Mouse (Mus musculus) WW6 (cell line): ENCODE measurements around the gene Gm382.

Experiments used
- DNase-seq: peaks from one replicate; pipeline ENCODE4 v3.0.0-alpha.2; 2013; ENCODE audit warnings: low read depth, low spot score

Gm382 gene

DNA sequence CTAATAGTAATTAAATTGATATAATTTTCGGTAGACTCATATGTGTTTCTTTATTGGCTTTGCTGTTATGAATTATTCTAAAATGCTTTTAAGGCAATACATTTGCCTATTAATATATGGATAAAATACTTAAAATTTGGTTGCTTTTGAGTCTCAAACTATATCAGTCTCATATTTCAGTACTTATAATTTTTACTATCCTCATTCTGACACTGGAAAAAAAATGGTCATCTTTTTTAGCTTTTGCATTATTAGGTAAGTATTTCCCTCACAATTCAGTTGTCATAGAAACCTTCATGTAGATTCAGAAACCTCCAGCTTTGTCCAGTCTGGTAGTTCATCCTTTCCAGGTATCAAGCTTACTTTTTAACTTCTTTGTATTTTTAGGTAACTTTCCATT, at the start of gene Gm382:
Gene Gm382 (plus strand): TSS at position 301 of the 400 bp plus-strand sequence.
- no peak for DNase-seq

DNA sequence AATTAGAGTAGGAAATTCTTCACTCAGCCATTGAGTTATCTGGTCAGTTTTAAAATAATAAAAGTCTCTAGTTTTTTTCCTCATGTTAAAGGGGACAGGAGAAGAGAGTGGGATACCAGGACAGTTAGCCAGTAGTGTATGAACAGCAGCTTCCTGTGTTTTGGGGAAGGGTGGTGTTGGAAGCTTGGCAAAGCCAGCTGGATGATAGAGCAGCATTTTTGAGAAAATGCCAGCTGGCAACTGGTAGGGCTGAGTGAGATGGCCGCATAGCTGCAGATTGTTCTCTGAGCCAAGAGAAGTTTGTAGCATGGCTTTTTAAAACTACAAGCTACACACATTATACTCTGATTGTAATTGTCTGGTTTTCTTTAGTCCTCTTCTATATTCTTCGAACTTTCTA, 30.4 kb downstream of the Gm382 start:
- DNase-seq, result no peak

DNA sequence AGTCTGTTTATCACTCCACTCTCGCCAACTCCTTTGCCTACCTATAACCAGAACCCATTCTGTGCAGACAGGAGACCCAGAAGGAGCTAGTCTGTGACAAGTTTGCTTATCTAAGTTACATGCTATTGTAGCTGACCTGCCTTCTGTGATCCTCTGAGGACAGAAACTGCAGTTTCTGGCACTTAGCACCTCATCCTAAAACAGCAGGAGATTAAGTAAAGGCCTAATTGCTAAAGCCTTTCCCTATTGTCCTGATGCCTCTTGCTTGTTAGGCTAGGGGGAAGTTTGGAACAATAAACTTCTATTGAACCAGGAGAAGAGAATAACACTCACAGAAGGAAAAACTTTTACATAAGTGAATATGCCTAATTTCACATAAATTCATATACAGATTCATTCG, 51.5 kb downstream of the Gm382 start:
- no peak for DNase-seq

DNA sequence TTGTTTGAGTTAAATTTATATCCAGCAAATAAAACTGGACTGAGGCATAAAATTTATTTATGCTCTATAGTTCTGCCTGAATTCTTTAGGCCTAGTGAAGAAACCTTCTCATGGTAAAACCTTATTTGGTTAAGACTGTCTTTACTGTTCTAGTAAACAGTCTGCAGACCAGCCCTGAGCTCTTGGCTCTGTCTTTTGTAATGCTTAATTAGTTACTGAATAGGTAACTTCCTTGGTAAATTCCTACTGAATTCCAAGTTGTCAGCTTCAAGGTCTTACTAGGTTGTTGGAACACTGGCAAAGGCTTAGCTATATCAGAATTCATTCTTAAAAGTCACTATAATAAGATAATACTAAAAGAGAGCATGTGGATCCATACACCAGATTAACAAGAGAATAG, 53.3 kb downstream of the Gm382 start:
- DNase-seq, result no peak

GRCm38 (mm10) chrX:127093961-127094360, 54.2 kb downstream of the Gm382 start:
- no peak for DNase-seq

DNA sequence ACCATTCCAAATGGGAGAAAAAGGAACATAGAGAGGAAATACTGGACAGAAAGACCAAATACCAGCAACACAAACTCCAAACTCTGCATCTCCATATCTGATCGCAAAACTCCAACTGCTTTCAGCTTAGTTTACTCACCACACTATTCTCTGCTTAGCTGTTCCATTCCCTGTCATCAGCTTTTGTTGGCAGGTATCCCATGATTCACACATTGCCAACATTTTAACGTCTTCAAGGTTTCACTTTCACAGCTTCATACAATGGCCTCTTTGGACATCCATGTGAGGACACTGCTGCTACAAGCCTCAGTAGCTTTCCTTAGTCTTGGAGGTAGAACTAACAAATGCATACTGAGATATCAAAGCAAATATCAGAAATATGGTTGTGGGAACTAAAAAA, 64.6 kb downstream of the Gm382 start:
- DNase-seq, result no peak
